Mouse (Mus musculus): ENCODE measurements at regions not wholly inside any gene's neighbourhood (a gene's known extent, or its start where the extent isn't known, plus 50 kb on each side); places are given as distances from the start of the nearest gene placed in this dataset.
A peak's percentile ranks its signal among the peaks of the same experiment; 100 is the strongest.

GRCm38 (mm10) chr17:83089856-83090692, 125.0 kb upstream of the Pkdcc start:
- no peak for DNase-seq (ENCODE audit: low spot score in 2 of 2)

- DNase-seq (ENCODE audit: low spot score in 2 of 2), result no peak
Observed at GRCm38 (mm10) chr17:83093862-83094261, 121.2 kb upstream of the Pkdcc start.

GRCm38 (mm10) chr17:83096451-83096850, 118.6 kb upstream of the Pkdcc start:
- no peak for DNase-seq (ENCODE audit: low spot score in 2 of 2)

- no peak for DNase-seq (ENCODE audit: low spot score in 2 of 2)
Observed at GRCm38 (mm10) chr17:83097998-83098397, 117.1 kb upstream of the Pkdcc start.

GRCm38 (mm10) chr17:83098679-83099413, 116.2 kb upstream of the Pkdcc start:
- DNase-seq (ENCODE audit: low spot score in 2 of 2), result no peak

- DNase-seq (ENCODE audit: low spot score in 2 of 2), result no peak
Observed at GRCm38 (mm10) chr17:83101035-83101434, 114.1 kb upstream of the Pkdcc start.

- DNase-seq (ENCODE audit: low spot score in 2 of 2), result no peak
Observed at GRCm38 (mm10) chr17:83101756-83102155, 113.3 kb upstream of the Pkdcc start.

GRCm38 (mm10) chr17:83102675-83103412, 112.2 kb upstream of the Pkdcc start:
- no peak for DNase-seq (ENCODE audit: low spot score in 2 of 2)

- DNase-seq (ENCODE audit: low spot score in 2 of 2), result no peak
Observed at GRCm38 (mm10) chr17:83108151-83108550, 106.9 kb upstream of the Pkdcc start.

GRCm38 (mm10) chr17:83109792-83110440, 105.2 kb upstream of the Pkdcc start:
- DNase-seq (ENCODE audit: low spot score in 2 of 2), result no peak

- DNase-seq (ENCODE audit: low spot score in 2 of 2), result no peak
Observed at GRCm38 (mm10) chr17:83110556-83110955, 104.5 kb upstream of the Pkdcc start.

- no peak for DNase-seq (ENCODE audit: low spot score in 2 of 2)
Observed at GRCm38 (mm10) chr17:83115146-83115545, 99.9 kb upstream of the Pkdcc start.

- DNase-seq (ENCODE audit: low spot score in 2 of 2), result no peak
Observed at GRCm38 (mm10) chr17:83115832-83116480, 99.1 kb upstream of the Pkdcc start.

- DNase-seq (ENCODE audit: low spot score in 2 of 2), result no peak
Observed at GRCm38 (mm10) chr17:83120665-83121232, 94.3 kb upstream of the Pkdcc start.

- peak in 1 of 2 experiments; percentile 13 for DNase-seq (ENCODE audit: low spot score in 2 of 2)
Observed at GRCm38 (mm10) chr17:83122525-83123280, 92.4 kb upstream of the Pkdcc start.

- no peak for DNase-seq (ENCODE audit: low spot score in 2 of 2)
Observed at GRCm38 (mm10) chr17:83125057-83125456, 90.0 kb upstream of the Pkdcc start.

- DNase-seq (ENCODE audit: low spot score in 2 of 2), result no peak
Observed at GRCm38 (mm10) chr17:83127842-83128241, 87.2 kb upstream of the Pkdcc start.

GRCm38 (mm10) chr17:83128843-83129544, 86.1 kb upstream of the Pkdcc start:
- no peak for DNase-seq (ENCODE audit: low spot score in 2 of 2)

GRCm38 (mm10) chr17:83129658-83130057, 85.4 kb upstream of the Pkdcc start:
- DNase-seq (ENCODE audit: low spot score in 2 of 2), result no peak

GRCm38 (mm10) chr17:83133201-83133600, 81.9 kb upstream of the Pkdcc start:
- no peak for DNase-seq (ENCODE audit: low spot score in 2 of 2)

All from spleen, postnatal 10 days (tissue).